In the genomic region with DNA sequence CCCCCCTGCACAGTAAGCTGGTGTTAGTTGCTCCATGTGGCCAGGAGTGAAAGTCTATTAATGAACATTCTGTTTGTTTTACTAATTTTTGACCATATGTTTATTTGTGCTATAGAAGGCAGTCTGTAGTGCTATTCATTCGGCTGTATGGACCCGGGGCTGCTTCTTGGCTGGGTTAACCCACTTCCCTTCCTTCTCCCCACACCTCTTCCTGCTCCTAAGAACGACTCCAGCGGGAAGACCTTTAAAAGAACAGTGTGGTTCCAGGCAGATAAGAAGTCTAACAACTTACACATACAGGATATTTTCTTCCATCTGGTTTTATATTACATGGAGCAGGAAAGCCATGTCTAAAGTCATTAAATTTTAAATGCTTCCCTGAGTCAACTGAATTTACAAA, we compare ENCODE assay signal across 16 mouse cellular contexts.
"Had no signal": no experiment of that assay in that cellular context is flagged by ENCODE, and none has a peak within 500 bp of the region (broad histone marks: within the 10 kb centered on the region; RNA-seq: fewer than 3 reads in every experiment).

No protein-coding gene starts in this region.

- H3K36me3 ChIP-seq: midbrain, embryonic 10.5 days; neural tube, embryonic 15.5 days had no signal

- H3K27me3 ChIP-seq: neural tube, embryonic 15.5 days had no signal

- DNase-seq: kidney, adult 8-10 months; kidney, postnatal 36 days; layer of hippocampus, adult 9-11 months; layer of hippocampus, postnatal 36 days; lung, adult 18-20 months; lung, postnatal 10 days; lung, postnatal 4 days; midbrain, embryonic 14.5 days; right cerebral cortex, adult 18-20 months; right cerebral cortex, postnatal 25 days; thymus, postnatal 4 days had no signal

- H3K4me2 ChIP-seq: neural tube, embryonic 15.5 days had no signal

- H3K9ac ChIP-seq: liver, embryonic 14.5 days; neural tube, embryonic 15.5 days had no signal

- H3K4me1 ChIP-seq: midbrain, embryonic 10.5 days; neural tube, embryonic 15.5 days had no signal

- H3K4me3 ChIP-seq: midbrain, embryonic 10.5 days; myocyte; neural tube, embryonic 15.5 days had no signal

- H3K9me3 ChIP-seq: midbrain, embryonic 10.5 days; neural tube, embryonic 15.5 days had no signal

- H3K27ac ChIP-seq: liver, embryonic 14.5 days; midbrain, embryonic 10.5 days; neural tube, embryonic 15.5 days; stomach, postnatal 0 days had no signal
